Mouse (Mus musculus): ENCODE measurements around the gene Slc39a5.

DNA sequence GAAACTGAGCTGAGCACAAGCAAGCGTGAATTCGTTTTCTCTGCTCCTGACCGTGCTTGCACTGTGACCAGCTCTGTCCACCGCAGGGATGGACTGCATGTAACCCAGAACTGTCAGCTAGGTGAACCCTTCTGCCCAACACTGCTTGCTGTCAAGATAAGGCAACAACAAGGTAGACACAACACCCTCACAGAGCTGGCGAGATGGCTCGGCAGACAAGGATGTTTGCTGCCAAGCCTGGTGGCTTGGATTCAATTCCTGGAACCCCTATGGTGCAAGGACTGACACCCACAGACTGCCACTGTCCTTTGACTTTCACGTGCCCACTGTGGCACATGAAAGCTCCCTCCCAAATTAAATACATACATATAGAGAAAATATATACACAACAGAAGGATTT lies 2.9 kb upstream of the Slc39a5 start:
- TF ChIP-seq POLR2A (IDR thresholded peaks at IDR 0.05; ENCODE audit: borderline replicate concordance, control insufficient read depth, low read depth, low read length) = no peak
- TF ChIP-seq CTCF (IDR thresholded peaks at IDR 0.05; ENCODE audit: control insufficient read depth, insufficient read depth, low read length) = no peak
